Mouse (Mus musculus): ENCODE data around the gene Epor.

Gene Epor

GRCm38 (mm10) chr9:21963417-21963816, at the start of gene Epor:
Gene Epor (minus strand): TSS chr9:21963506.
- no peak for DNase-seq (ENCODE audit: low spot score)

- DNase-seq (ENCODE audit: low spot score): no peak
Measured at GRCm38 (mm10) chr9:22012731-22013130, 49.4 kb upstream of the Epor start.

GRCm38 (mm10) chr9:22011055-22011454, 47.7 kb upstream of the Epor start:
- no peak for DNase-seq (ENCODE audit: low spot score)

- no peak for DNase-seq (ENCODE audit: low spot score)
Measured at GRCm38 (mm10) chr9:22004546-22004945, 41.2 kb upstream of the Epor start.

GRCm38 (mm10) chr9:22003163-22003554, 39.9 kb upstream of the Epor start:
- DNase-seq (ENCODE audit: low spot score): peak; percentile 45

GRCm38 (mm10) chr9:22002194-22003162, 39.2 kb upstream of the Epor start, which contains the start of the genes Ccdc151 and Prkcsh:
Gene Ccdc151 (minus strand): TSS chr9:22002634.
Gene Prkcsh (plus strand): TSS chr9:22002806.
- DNase-seq (ENCODE audit: low spot score): peak; percentile 100

GRCm38 (mm10) chr9:22001633-22002032, 38.3 kb upstream of the Epor start:
- DNase-seq (ENCODE audit: low spot score): no peak

GRCm38 (mm10) chr9:22000296-22000695, 37.0 kb upstream of the Epor start:
- DNase-seq (ENCODE audit: low spot score): no peak

- DNase-seq (ENCODE audit: low spot score): no peak
Measured at GRCm38 (mm10) chr9:21996178-21996867, 33.0 kb upstream of the Epor start.

- no peak for DNase-seq (ENCODE audit: low spot score)
Measured at GRCm38 (mm10) chr9:21992227-21992626, 28.9 kb upstream of the Epor start.

- DNase-seq (ENCODE audit: low spot score): no peak
Measured at GRCm38 (mm10) chr9:21989230-21990110, 26.2 kb upstream of the Epor start, which contains the start of gene Rgl3. Gene Rgl3 (minus strand): TSS chr9:21989446.

GRCm38 (mm10) chr9:21988421-21989101, 25.3 kb upstream of the Epor start:
- DNase-seq (ENCODE audit: low spot score): no peak

GRCm38 (mm10) chr9:21987592-21988342, 24.5 kb upstream of the Epor start:
- DNase-seq (ENCODE audit: low spot score): no peak

GRCm38 (mm10) chr9:21983911-21984310, 20.6 kb upstream of the Epor start:
- DNase-seq (ENCODE audit: low spot score): no peak

- no peak for DNase-seq (ENCODE audit: low spot score)
Measured at GRCm38 (mm10) chr9:21978398-21979128, 15.3 kb upstream of the Epor start.

- DNase-seq (ENCODE audit: low spot score): no peak
Measured at GRCm38 (mm10) chr9:21977972-21978371, 14.7 kb upstream of the Epor start.

GRCm38 (mm10) chr9:21977331-21977730, 14.0 kb upstream of the Epor start:
- DNase-seq (ENCODE audit: low spot score): no peak

- DNase-seq (ENCODE audit: low spot score): no peak
Measured at GRCm38 (mm10) chr9:21976626-21977175, 13.4 kb upstream of the Epor start.

GRCm38 (mm10) chr9:21969304-21969703, 6.0 kb upstream of the Epor start:
- no peak for DNase-seq (ENCODE audit: low spot score)
